Mouse (Mus musculus): ENCODE measurements around the gene Adipoq.
"Not testable (repeated sequence)": the region's sequence is repeated elsewhere in the genome, so short reads cannot be mapped to it uniquely, and the experiment has no call there.

The Adipoq gene

GRCm38 (mm10) chr16:23146280-23146679 is at the start of gene Adipoq:
TSS of gene Adipoq (plus strand) at chr16:23146536.
- DNase-seq (ENCODE audit: low spot score in 2 of 2) = no peak

GRCm38 (mm10) chr16:23096886-23097285 is 49.5 kb upstream of the Adipoq start:
- DNase-seq (ENCODE audit: low spot score in 2 of 2) = not testable (repeated sequence)

- peak; percentile 22 to 58 for DNase-seq (ENCODE audit: low spot score in 2 of 2)
Observed at GRCm38 (mm10) chr16:23097290-23098104, 48.8 kb upstream of the Adipoq start.

GRCm38 (mm10) chr16:23098105-23098452 is 48.3 kb upstream of the Adipoq start:
- not testable (repeated sequence) for DNase-seq (ENCODE audit: low spot score in 2 of 2)

- no peak for DNase-seq (ENCODE audit: low spot score in 2 of 2)
Observed at GRCm38 (mm10) chr16:23099632-23100031, 46.7 kb upstream of the Adipoq start.

GRCm38 (mm10) chr16:23100099-23100575 is 46.2 kb upstream of the Adipoq start:
- no peak for DNase-seq (ENCODE audit: low spot score in 2 of 2)

GRCm38 (mm10) chr16:23100613-23101012 is 45.7 kb upstream of the Adipoq start:
- no peak for DNase-seq (ENCODE audit: low spot score in 2 of 2)

- no peak for DNase-seq (ENCODE audit: low spot score in 2 of 2)
Observed at GRCm38 (mm10) chr16:23102340-23103037, 43.8 kb upstream of the Adipoq start.

- no peak for DNase-seq (ENCODE audit: low spot score in 2 of 2)
Observed at GRCm38 (mm10) chr16:23103038-23103745, 43.1 kb upstream of the Adipoq start.

- DNase-seq (ENCODE audit: low spot score in 2 of 2) = no peak
Observed at GRCm38 (mm10) chr16:23103841-23104240, 42.5 kb upstream of the Adipoq start.

- no peak for DNase-seq (ENCODE audit: low spot score in 2 of 2)
Observed at GRCm38 (mm10) chr16:23106121-23106520, 40.2 kb upstream of the Adipoq start.

GRCm38 (mm10) chr16:23107231-23107942 is 38.9 kb upstream of the Adipoq start, which contains the start of gene Eif4a2:
TSS of gene Eif4a2 (plus strand) at chr16:23107444.
- DNase-seq (ENCODE audit: low spot score in 2 of 2) = peak; percentile 91 to 94

GRCm38 (mm10) chr16:23107946-23108759 is 38.2 kb upstream of the Adipoq start:
- DNase-seq (ENCODE audit: low spot score in 2 of 2) = peak; percentile 72 to 82

- no peak for DNase-seq (ENCODE audit: low spot score in 2 of 2)
Observed at GRCm38 (mm10) chr16:23108943-23109342, 37.4 kb upstream of the Adipoq start.

GRCm38 (mm10) chr16:23109350-23110280 is 36.7 kb upstream of the Adipoq start:
- no peak for DNase-seq (ENCODE audit: low spot score in 2 of 2)

- no peak for DNase-seq (ENCODE audit: low spot score in 2 of 2)
Observed at GRCm38 (mm10) chr16:23112348-23112747, 34.0 kb upstream of the Adipoq start.

GRCm38 (mm10) chr16:23112861-23113435 is 33.4 kb upstream of the Adipoq start:
- no peak for DNase-seq (ENCODE audit: low spot score in 2 of 2)

- DNase-seq (ENCODE audit: low spot score in 2 of 2) = no peak
Observed at GRCm38 (mm10) chr16:23113903-23114302, 32.4 kb upstream of the Adipoq start.

All from frontal cortex, postnatal 36 days (tissue).